Mouse (Mus musculus): Measurements from ENCODE around the gene En1. TPM values are rescaled to one million over a fixed set of nuclear protein-coding genes. Genes with fewer than 3 reads are reported as not detected.
A peak's percentile ranks its signal among the peaks of the same experiment; 100 is the strongest.

The En1 gene
- polyA plus RNA-seq, 1 experiment: 11.3 TPM

DNA sequence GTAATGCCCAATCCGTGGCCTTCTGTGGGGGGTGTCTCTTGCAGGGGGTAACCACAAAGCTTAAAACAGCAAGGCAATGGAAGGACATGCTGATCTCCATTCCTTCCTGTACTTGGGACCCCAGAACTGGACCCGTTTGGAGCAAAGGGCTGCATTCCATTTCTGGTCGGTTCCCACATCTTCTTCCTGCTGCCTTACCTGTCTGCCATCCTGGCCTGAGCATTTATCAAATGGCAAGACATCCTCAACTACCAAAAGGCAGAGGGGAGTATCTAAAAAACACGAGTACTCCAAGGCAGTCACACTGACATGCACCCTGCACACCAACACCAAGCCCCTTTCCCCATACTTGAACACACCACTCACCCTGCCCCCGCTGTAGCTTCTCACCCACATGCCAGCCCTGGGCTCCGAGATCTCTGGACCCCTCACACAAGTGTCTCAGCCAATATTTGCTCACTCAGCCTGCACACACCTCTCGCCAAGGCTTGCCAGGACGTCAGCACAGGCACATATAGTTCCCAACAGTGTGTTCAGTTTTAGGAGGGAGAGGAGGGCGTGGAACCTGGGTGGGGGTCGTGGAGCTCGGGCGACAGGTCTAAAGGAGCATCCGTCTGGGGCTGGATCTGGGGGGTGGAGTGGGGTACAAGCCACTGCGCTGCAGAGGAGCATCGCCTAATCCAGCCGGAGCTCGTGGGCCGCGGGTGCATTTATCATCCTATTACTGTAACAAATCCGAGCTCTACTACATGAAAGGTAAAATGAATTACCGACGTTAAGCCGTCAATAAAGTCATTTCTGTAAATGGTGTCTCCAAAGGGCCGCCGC, 2.7 kb upstream of the En1 start:
- Histone ChIP-seq H3K4me1 (ENCODE audit: control insufficient read depth, insufficient read depth, low read length) (no peaks in the 10 kb centered on the region), H3K4me3 (ENCODE audit: insufficient read depth, low read length) (no peak overlapping the region), H3K27ac (ENCODE audit: insufficient read depth, low read length) (no peak overlapping the region)
- TF ChIP-seq CTCF (IDR thresholded peaks at IDR 0.05; ENCODE audit: borderline replicate concordance, insufficient read depth, low read length) (no peak), POLR2A (IDR thresholded peaks at IDR 0.05; ENCODE audit: low read depth, low read length) (no peak)

GRCm38 (mm10) chr1:120600149-120600445, 2.1 kb upstream of the En1 start:
- Histone ChIP-seq H3K4me3 (ENCODE audit: insufficient read depth, low read length) (no peak overlapping the region), H3K4me1 (ENCODE audit: control insufficient read depth, insufficient read depth, low read length) (no peaks in the 10 kb centered on the region), H3K27ac (ENCODE audit: insufficient read depth, low read length) (no peak overlapping the region)
- no peak for TF ChIP-seq POLR2A (IDR thresholded peaks at IDR 0.05; ENCODE audit: low read depth, low read length)
- no peak for TF ChIP-seq CTCF (IDR thresholded peaks at IDR 0.05; ENCODE audit: borderline replicate concordance, insufficient read depth, low read length)

GRCm38 (mm10) chr1:120600516-120601252, 1.5 kb upstream of the En1 start:
- no peak overlapping the region for H3K4me3 ChIP-seq (ENCODE audit: insufficient read depth, low read length)
- H3K27ac ChIP-seq (ENCODE audit: insufficient read depth, low read length): no peak overlapping the region
- no peak for TF ChIP-seq POLR2A (IDR thresholded peaks at IDR 0.05; ENCODE audit: low read depth, low read length)
- no peak for TF ChIP-seq CTCF (IDR thresholded peaks at IDR 0.05; ENCODE audit: borderline replicate concordance, insufficient read depth, low read length)
- H3K4me1 ChIP-seq (ENCODE audit: control insufficient read depth, insufficient read depth, low read length): no peaks in the 10 kb centered on the region

DNA sequence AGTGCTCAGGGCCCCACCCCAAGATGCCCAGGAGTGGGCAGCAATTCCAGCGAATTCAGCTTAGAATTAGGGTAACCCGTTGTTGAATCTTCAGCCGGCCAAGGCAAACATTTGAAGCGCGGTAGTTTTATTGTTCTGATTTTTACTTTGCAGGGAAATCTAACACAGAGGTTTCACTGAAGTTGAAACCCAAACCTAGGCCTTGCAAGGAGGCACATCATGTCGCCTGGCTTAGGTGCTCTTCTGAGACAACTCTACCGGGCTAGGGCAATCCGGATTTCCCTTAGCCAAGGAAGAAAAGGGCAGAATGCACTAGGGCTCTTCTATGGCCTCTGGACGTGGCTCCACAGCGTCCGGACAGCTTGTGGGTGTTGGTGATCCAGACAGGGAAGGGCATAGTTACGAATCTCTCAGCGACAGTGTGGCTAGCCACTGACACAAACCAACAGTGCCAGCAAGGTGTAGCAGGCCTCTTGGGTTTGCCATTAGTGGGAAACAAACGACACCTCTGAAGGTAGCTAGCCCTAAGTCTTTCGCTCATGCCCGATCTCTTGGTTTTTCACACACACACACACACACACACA, 873 bp upstream of the En1 start:
- Histone ChIP-seq H3K4me3 (ENCODE audit: insufficient read depth, low read length) (no peak overlapping the region), H3K4me1 (ENCODE audit: control insufficient read depth, insufficient read depth, low read length) (no peaks in the 10 kb centered on the region), H3K27ac (ENCODE audit: insufficient read depth, low read length) (no peak overlapping the region)
- TF ChIP-seq CTCF (IDR thresholded peaks at IDR 0.05; ENCODE audit: borderline replicate concordance, insufficient read depth, low read length) (no peak), POLR2A (IDR thresholded peaks at IDR 0.05; ENCODE audit: low read depth, low read length) (no peak)

DNA sequence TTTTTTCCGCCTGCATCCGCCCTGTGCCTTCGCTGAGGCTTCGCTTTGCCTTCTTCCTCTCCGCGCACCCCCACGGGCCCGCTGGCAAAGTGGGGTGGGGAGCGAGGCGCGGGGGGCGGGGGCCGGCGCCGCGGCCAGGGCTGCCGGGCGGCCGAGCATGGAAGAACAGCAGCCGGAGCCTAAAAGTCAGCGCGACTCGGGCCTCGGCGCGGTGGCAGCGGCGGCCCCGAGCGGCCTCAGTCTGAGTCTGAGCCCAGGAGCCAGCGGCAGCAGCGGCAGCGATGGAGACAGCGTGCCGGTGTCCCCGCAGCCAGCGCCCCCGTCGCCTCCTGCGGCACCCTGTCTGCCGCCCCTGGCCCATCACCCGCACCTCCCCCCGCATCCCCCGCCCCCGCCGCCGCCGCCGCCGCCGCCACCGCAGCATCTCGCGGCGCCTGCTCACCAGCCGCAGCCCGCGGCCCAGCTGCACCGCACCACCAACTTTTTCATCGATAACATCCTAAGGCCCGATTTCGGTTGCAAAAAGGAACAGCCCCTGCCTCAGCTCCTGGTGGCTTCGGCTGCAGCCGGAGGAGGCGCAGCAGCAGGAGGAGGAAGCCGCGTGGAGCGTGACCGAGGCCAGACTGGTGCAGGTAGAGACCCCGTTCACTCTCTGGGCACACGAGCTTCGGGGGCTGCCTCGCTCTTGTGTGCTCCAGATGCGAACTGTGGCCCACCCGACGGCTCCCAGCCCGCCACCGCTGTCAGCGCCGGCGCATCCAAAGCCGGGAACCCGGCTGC, 848 bp downstream of the En1 start:
- H3K27ac ChIP-seq (ENCODE audit: insufficient read depth, low read length): peak overlapping the region; percentile 65
- 0 out of 2 replicates have a peak, but pooled peaks have one; percentile 19 for TF ChIP-seq POLR2A (IDR thresholded peaks at IDR 0.05; ENCODE audit: low read depth, low read length)
- no peak for TF ChIP-seq CTCF (IDR thresholded peaks at IDR 0.05; ENCODE audit: borderline replicate concordance, insufficient read depth, low read length)
- peak overlapping the region; percentile 39 for H3K4me3 ChIP-seq (ENCODE audit: insufficient read depth, low read length)

DNA sequence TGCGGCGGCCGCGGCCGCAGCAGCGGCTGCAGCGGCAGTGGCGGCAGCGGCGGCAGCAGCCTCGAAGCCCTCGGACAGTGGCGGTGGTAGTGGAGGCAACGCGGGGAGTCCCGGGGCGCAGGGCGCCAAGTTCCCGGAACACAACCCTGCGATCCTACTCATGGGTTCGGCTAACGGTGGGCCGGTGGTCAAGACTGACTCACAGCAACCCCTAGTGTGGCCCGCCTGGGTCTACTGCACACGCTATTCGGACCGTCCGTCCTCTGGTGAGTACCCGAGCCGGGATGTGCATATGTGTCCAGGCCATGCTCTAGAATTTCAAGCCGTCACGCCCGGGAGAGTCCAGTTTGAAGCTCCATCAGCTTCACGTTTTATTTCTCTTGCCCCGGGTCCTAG, 1.4 kb downstream of the En1 start:
- peak overlapping the region; percentile 11 for H3K27ac ChIP-seq (ENCODE audit: insufficient read depth, low read length)

More for the DNA sequence above, 848 bp downstream of the En1 start:
- no peaks in the 10 kb centered on the region for H3K4me1 ChIP-seq (ENCODE audit: control insufficient read depth, insufficient read depth, low read length)

GRCm38 (mm10) chr1:120604431-120605142, 2.4 kb downstream of the En1 start:
- TF ChIP-seq CTCF (IDR thresholded peaks at IDR 0.05; ENCODE audit: borderline replicate concordance, insufficient read depth, low read length) (no peak), POLR2A (IDR thresholded peaks at IDR 0.05; ENCODE audit: low read depth, low read length) (no peak)
- Histone ChIP-seq H3K27ac (ENCODE audit: insufficient read depth, low read length) (peak overlapping the region; percentile 68), H3K4me3 (ENCODE audit: insufficient read depth, low read length) (peak overlapping the region; percentile 39)

More for the DNA sequence above, 1.4 kb downstream of the En1 start:
- TF ChIP-seq POLR2A (IDR thresholded peaks at IDR 0.05; ENCODE audit: low read depth, low read length): no peak
- no peak for TF ChIP-seq CTCF (IDR thresholded peaks at IDR 0.05; ENCODE audit: borderline replicate concordance, insufficient read depth, low read length)
- Histone ChIP-seq H3K4me1 (ENCODE audit: control insufficient read depth, insufficient read depth, low read length) (no peaks in the 10 kb centered on the region), H3K4me3 (ENCODE audit: insufficient read depth, low read length) (peak overlapping the region; percentile 39)

DNA sequence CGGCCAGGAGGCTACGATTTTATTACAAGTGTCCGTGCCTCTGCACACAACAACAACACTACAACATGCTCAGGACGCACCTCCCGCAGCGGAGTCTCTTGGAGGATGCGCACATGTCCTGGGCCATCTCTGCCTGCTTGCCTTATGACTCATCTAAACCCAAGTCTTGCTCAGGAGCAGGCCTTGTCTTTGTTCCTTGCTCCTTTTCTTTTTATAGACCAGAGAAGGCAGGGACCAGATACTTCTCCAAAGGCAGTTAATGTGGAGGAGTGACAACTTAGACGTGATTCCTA, 2.9 kb downstream of the En1 start:
- no peak for TF ChIP-seq CTCF (IDR thresholded peaks at IDR 0.05; ENCODE audit: borderline replicate concordance, insufficient read depth, low read length)
- TF ChIP-seq POLR2A (IDR thresholded peaks at IDR 0.05; ENCODE audit: low read depth, low read length): peak; percentile 43
- peak overlapping the region; percentile 39 for H3K4me3 ChIP-seq (ENCODE audit: insufficient read depth, low read length)
- peak overlapping the region; percentile 68; the same call in 1 of the 2 replicates for H3K27ac ChIP-seq (ENCODE audit: insufficient read depth, low read length)
- no peaks in the 10 kb centered on the region for H3K4me1 ChIP-seq (ENCODE audit: control insufficient read depth, insufficient read depth, low read length)

More at GRCm38 (mm10) chr1:120604431-120605142, 2.4 kb downstream of the En1 start:
- H3K4me1 ChIP-seq (ENCODE audit: control insufficient read depth, insufficient read depth, low read length): no peaks in the 10 kb centered on the region

Measured in embryonic fibroblast, embryonic 13.5 days (primary cell).